Mouse (Mus musculus) thymus, adult 2 months (tissue): Measurements from ENCODE around the gene Calhm6. TPM values are rescaled to one million over a fixed set of nuclear protein-coding genes. Genes with fewer than 3 reads are reported as not detected.
A peak's percentile ranks its signal among the peaks of the same experiment; 100 is the strongest.

Experiments used
- DNase-seq: peaks from one replicate; pipeline ENCODE4 v3.0.0; 2021
- H3K27ac ChIP-seq: fragments of 200-500 bp; 2 replicates; pipeline ENCODE4 v1.5.1; 2012; ENCODE audit warnings: low read length, control low read depth; ENCODE audit not compliant: control insufficient read depth, insufficient read depth
- H3K27me3 ChIP-seq: fragments of 200-500 bp; 2 replicates; pipeline ENCODE4 v1.6.1; 2012; ENCODE audit warnings: mild to moderate bottlenecking, low read length, moderate library complexity, mixed read lengths; ENCODE audit not compliant: control insufficient read depth, insufficient read depth
- H3K36me3 ChIP-seq: fragments of 200-500 bp; 2 replicates; pipeline ENCODE4 v1.6.1; 2012; ENCODE audit warnings: mild to moderate bottlenecking, low read length, moderate library complexity; ENCODE audit not compliant: control insufficient read depth, insufficient read depth
- H3K4me1 ChIP-seq: fragments of 200-500 bp; replicated peaks from 2 replicates; pipeline ENCODE4 v1.6.1; 2012; ENCODE audit warnings: low read length; ENCODE audit not compliant: control insufficient read depth, insufficient read depth
- H3K4me3 ChIP-seq: fragments of 200-500 bp; 2 replicates; pipeline ENCODE4 v1.5.1; 2012; ENCODE audit warnings: mild to moderate bottlenecking, low read length, control low read depth, moderate library complexity; ENCODE audit not compliant: control insufficient read depth, insufficient read depth
- CTCF ChIP-seq: fragments of 200-500 bp; IDR thresholded peaks from 2 replicates; pipeline ENCODE4 v1.5.1; 2012; ENCODE audit warnings: mild to moderate bottlenecking, control low read depth, low read length, moderate library complexity, borderline replicate concordance; ENCODE audit not compliant: control insufficient read depth, poor library complexity, insufficient read depth; ENCODE audit errors: extremely low read depth
- POLR2A ChIP-seq: fragments of 200-500 bp; IDR thresholded peaks from 2 replicates; pipeline ENCODE4 v1.6.1; 2012; ENCODE audit warnings: mild to moderate bottlenecking, low read length, control low read depth, moderate library complexity; ENCODE audit not compliant: control insufficient read depth, poor library complexity, insufficient read depth; ENCODE audit errors: extremely low read depth
- WGBS: fragments of 180-500 bp; shearing (Covaris S2); methylation state at CpG from one replicate; pipeline ENCODE4 v1.1.7; 2018; 5-methylcytosine and 5-hydroxymethylcytosine counted together
- polyA plus RNA-seq: library from polyadenylated mRNA; depleted of rRNA; stranded (reverse); fragments of >200 nt; gene quantifications from 2 replicates; pipeline ENCODE4 v1.2.3, GENCODE M21; 2012

Gene Calhm6
- polyA plus RNA-seq, 1 experiment, result 16.5 TPM

DNA sequence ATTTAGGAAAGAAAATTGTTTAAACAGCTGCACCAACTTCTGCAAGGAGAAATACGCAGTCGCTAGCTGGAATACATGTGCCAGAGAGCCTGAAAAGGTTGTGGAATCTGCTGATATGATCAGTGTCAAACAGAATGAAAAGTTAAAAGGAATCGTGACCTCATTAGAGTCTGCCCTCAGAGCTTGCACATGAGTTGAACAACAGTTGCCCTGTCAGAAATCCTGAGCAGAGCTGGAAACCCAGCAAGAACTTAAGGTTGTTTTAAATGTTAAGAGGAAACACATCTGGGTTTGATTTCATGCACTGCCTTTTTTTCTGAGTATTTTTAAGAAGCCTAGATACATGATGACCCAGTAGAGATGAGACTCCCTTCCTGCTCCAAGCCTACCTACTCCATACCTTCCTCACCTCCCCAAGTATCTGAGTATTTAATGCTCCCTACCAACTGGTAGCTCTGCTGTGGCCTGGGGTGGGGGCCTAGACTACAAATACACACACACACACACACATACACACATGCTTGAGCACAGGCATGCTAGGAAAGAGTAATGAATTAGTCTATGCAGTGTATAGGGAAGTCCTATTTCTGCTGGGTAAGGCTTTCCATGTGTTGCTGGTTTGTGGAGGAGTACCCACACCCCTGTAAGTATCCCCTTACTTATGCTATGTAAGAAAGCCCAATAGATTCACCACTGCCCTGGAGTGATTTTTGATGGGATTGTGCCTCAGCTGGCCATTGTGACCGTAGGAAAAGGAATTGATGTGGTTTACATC, 15.6 kb downstream of the Calhm6 start:
- no peak for DNase-seq
- H3K27ac ChIP-seq, result no peak overlapping the region
- H3K36me3 ChIP-seq, result no peaks in the 10 kb centered on the region
- 72% methylated on average over 4 of the region's 4 CpGs for WGBS
- peaks cover 7% of the 10 kb centered on the region for H3K4me1 ChIP-seq
- no peaks in the 10 kb centered on the region for H3K27me3 ChIP-seq
- no peak for TF ChIP-seq CTCF
- no peak for TF ChIP-seq POLR2A
- H3K4me3 ChIP-seq, result no peak overlapping the region

DNA sequence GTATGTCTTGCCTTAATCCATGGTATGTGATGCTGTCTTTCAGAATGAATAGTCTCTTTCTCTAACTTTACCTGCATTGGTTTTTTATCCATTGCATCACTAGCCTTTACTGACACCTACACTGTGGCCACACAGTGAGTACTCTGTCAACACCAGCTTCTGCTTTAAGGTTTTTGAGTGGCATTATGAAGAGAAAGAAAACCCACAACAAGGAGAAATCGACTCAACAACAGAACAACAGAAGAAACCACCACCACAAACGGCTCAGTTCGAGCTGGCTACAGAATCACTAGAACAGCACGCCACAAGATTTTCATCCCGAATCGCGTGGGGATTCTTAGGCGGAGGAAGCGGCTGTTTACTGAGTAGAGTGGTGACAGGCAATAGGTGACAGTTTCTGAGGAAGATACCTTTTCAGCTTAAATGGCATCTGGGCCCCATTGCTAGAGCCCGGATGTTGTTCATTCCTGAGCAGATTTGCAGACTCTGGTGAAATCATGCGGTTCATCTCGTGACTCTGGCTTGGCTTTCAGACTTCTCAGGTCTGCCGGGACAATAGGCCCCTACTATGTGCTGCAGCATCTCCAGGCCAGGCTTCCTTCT, 16.8 kb downstream of the Calhm6 start:
- Histone ChIP-seq H3K4me1 (peaks cover 7% of the 10 kb centered on the region), H3K36me3 (no peaks in the 10 kb centered on the region), H3K4me3 (no peak overlapping the region), H3K27me3 (no peaks in the 10 kb centered on the region), H3K27ac (peak overlapping the region; percentile 37; the same call in 1 of the 2 replicates)
- TF ChIP-seq POLR2A (no peak), CTCF (no peak)
- WGBS, result 5% methylated on average over 13 of the region's 13 CpGs
- DNase-seq, result peak; percentile 24

DNA sequence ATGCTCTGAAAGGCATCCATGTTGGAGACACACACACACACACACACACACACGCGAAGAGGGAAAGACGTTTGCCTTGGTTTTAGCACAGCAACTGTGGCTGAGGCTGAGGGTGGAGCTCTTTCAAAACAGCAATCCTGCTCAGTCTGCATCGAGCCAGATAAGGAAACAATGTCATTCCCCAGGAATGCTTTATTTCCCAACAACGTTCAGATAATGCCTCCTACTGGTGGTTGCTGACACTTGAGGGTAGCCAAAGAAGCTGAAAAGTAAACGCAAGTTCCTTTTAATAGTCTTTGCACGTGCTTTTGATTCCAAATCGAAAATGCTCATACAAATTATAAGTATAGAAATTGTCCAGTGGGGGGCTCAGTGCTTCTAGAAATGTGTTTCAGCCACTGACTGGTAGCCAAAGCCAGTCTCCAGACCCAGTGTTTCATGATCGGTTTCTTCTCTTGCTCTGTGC, 31.3 kb downstream of the Calhm6 start, which contains the start of gene Calhm5:
TSS of gene Calhm5 (minus strand) at position 102 of the 466 bp plus-strand sequence.
- 5% methylated on average over 9 of the region's 9 CpGs for WGBS
- Histone ChIP-seq H3K4me1 (peaks cover 3% of the 10 kb centered on the region; the same call in 1 of the 2 replicates), H3K27ac (no peak within 1 kb of the TSS), H3K4me3 (no peak within 1 kb of the TSS), H3K36me3 (no peaks in the 10 kb centered on the region), H3K27me3 (no peaks in the 10 kb centered on the region)
- TF ChIP-seq POLR2A (no peak), CTCF (no peak)
- DNase-seq, result no peak

DNA sequence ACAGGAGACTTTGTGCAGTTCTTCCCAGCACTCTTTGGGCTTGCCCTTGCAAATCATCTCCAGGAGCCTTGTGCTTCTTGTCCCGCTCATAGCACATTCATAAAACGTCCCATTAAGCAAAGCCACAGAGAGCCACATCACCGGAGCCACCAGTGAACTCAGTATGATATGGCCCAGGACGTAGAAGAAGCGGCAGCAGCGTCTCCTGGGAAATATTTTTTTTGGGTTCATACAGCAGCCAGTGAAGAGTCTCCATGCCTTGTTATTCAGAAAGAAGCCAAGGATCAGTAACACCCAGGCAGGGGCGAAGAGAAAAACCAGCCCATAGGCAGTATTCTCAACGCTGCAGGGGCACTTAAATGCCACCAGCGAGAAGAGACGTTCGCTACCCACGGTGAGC, 31.8 kb downstream of the Calhm6 start:
- no peak for TF ChIP-seq POLR2A
- no peak for TF ChIP-seq CTCF
- H3K27ac ChIP-seq, result no peak overlapping the region
- no peaks in the 10 kb centered on the region for H3K36me3 ChIP-seq
- no peak overlapping the region for H3K4me3 ChIP-seq
- DNase-seq, result no peak
- H3K27me3 ChIP-seq, result no peaks in the 10 kb centered on the region
- H3K4me1 ChIP-seq, result peaks cover 3% of the 10 kb centered on the region; the same call in 1 of the 2 replicates
- 82% methylated on average over 12 of the region's 12 CpGs for WGBS

DNA sequence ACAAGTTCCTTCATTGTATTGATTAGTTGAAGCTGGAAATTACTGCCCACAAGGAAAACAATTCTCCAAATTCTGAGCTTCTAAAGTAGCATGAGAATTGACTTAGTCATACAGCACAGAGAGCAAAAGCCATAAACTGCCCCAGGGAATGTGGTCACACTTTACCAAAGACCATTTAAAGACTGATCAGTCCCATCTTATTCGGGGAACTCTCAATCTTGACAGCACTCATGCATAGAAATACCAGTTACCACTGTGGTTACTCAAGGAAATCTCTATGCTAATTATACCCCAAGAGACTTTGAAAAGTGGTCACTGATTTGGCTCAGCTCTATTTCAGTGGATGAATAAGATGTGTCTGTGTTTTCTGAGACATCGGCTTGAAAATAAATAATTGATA, 32.6 kb downstream of the Calhm6 start:
- no peak for TF ChIP-seq POLR2A
- no peak for TF ChIP-seq CTCF
- H3K4me3 ChIP-seq, result no peak overlapping the region

DNA sequence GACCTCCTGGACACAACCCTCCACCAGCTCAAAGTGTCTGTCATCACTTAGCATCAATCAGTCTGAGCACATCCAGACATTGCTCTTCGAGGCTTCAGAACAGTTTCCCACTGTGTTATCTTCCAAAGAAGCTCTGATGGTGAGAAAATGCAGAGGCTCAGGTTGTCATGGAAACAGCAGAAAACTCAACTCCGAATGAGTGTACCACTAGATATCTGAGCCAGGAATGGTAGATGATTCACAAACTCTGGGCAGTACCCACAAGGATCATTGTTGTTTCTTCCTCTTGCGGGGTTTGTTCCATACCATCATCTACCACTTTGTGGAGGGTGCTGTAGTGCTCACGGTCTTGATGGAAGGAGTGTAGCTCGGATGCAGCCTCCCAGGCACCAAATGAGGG, 35.9 kb downstream of the Calhm6 start:
- 92% methylated on average over 5 of the region's 5 CpGs for WGBS
- DNase-seq, result no peak
- H3K27ac ChIP-seq, result no peak overlapping the region
- no peak for TF ChIP-seq POLR2A
- no peak for TF ChIP-seq CTCF
- H3K4me3 ChIP-seq, result no peak overlapping the region
- no peaks in the 10 kb centered on the region for H3K27me3 ChIP-seq
- H3K4me1 ChIP-seq, result peaks cover 3% of the 10 kb centered on the region; the same call in 1 of the 2 replicates
- H3K36me3 ChIP-seq, result no peaks in the 10 kb centered on the region

More for the DNA sequence above, 32.6 kb downstream of the Calhm6 start:
- no peak overlapping the region for H3K27ac ChIP-seq
- peaks cover 3% of the 10 kb centered on the region; the same call in 1 of the 2 replicates for H3K4me1 ChIP-seq
- H3K27me3 ChIP-seq, result no peaks in the 10 kb centered on the region
- WGBS, result 67% methylated on average over 2 of the region's 2 CpGs
- DNase-seq, result no peak
- H3K36me3 ChIP-seq, result no peaks in the 10 kb centered on the region
